Mouse (Mus musculus): Measurements from ENCODE around the gene Abcf2. TPM values are rescaled to one million over a fixed set of nuclear protein-coding genes. Genes with fewer than 3 reads are reported as not detected.
A peak's percentile ranks its signal among the peaks of the same experiment; 100 is the strongest.

The Abcf2 gene
- total and polyA plus RNA-seq, 3 experiments, result 244 to 257 TPM; not detected in 1

- TF ChIP-seq USF1 (IDR thresholded peaks at IDR 0.05; ENCODE audit: low read depth, low read length), result peak; percentile 54; the same call in 1 of the 2 replicates
- TF ChIP-seq POLR2A (IDR thresholded peaks at IDR 0.05; ENCODE audit: control insufficient read depth in 1 of 2, insufficient read depth in 1 of 2, low read depth in 1 of 2, low read length in 2 of 2, poor library complexity in 1 of 2), result no peak
- no peaks in the 10 kb centered on the region for H3K36me3 ChIP-seq (ENCODE audit: control insufficient read depth in 1 of 2, insufficient read depth in 2 of 2, low read length in 2 of 2)
Measured at GRCm38 (mm10) chr5:24609388-24609787, 32.1 kb upstream of the Abcf2 start.

DNA sequence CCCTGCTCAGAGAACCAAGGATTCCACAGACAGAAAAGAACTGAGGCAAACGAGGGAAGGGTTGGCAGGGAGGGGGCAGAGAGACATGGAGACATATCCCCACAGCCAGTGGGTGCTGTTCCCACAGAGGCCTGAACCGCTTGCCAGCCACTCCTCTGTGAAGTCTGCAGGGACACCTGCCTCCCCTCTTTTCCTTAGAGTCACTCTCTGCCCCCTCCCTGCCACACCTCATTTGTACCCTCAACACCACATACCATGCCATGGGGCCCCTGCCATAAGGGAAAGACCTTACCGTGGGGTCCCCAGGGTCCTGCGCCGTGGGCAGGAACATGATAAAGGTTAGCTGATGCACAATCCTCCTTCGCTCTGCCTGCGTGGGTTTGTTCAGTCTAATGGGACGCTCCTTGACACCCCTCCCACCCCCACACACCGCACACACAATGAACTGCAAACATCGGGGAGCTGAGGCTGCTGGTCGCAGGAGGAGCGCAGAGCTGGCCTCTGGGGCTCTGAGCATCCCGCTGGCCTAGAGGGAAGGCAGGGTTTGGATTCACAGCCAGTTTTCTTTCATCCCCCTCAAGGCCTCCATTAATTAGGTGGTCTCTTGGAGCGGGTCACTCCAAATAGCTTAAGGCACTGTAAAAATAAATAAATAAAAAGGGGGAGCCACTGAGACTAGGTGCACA is 28.9 kb upstream of the Abcf2 start:
- no peak for TF ChIP-seq MAFK (IDR thresholded peaks at IDR 0.05; ENCODE audit: borderline replicate concordance, low read depth, low read length)
- H3K27ac ChIP-seq (ENCODE audit: control insufficient read depth, low read depth, low read length), result no peak overlapping the region
- no peak overlapping the region for H3K4me3 ChIP-seq (ENCODE audit: control insufficient read depth in 1 of 2, insufficient read depth in 1 of 2, low read depth in 2 of 2, low read length in 2 of 2)
- peaks cover 0 to 2% of the 10 kb centered on the region in 2 experiments; a peak in 1 of 4 replicates for H3K4me1 ChIP-seq (ENCODE audit: control insufficient read depth in 1 of 2, insufficient read depth in 2 of 2, low read length in 2 of 2)
- H3K9ac ChIP-seq (ENCODE audit: control insufficient read depth, low read depth, low read length, poor library complexity, severe bottlenecking), result no peak overlapping the region
- H3K79me2 ChIP-seq (ENCODE audit: control insufficient read depth, insufficient read depth, low read length, poor library complexity), result no peaks in the 10 kb centered on the region; the same call in 1 of the 2 replicates
- DNase-seq (ENCODE audit: low read depth, low spot score), result no peak
- H3K9me3 ChIP-seq (replicated peaks; ENCODE audit: insufficient read depth, low read length), result no peaks in the 10 kb centered on the region
- H3K36me3 ChIP-seq (ENCODE audit: control insufficient read depth in 1 of 2, insufficient read depth in 2 of 2, low read length in 2 of 2), result no peaks in the 10 kb centered on the region
- peaks cover 41 to 60% of the 10 kb centered on the region in 2 experiments for H3K27me3 ChIP-seq (ENCODE audit: control insufficient read depth in 1 of 2, insufficient read depth in 2 of 2, low read length in 2 of 2)

More at GRCm38 (mm10) chr5:24609388-24609787, 32.1 kb upstream of the Abcf2 start:
- no peak overlapping the region for H3K27ac ChIP-seq (ENCODE audit: control insufficient read depth, low read depth, low read length)
- DNase-seq (ENCODE audit: low read depth, low spot score), result no peak
- no peaks in the 10 kb centered on the region for H3K9me3 ChIP-seq (replicated peaks; ENCODE audit: insufficient read depth, low read length)
- H3K9ac ChIP-seq (ENCODE audit: control insufficient read depth, low read depth, low read length, poor library complexity, severe bottlenecking), result no peak overlapping the region
- H3K27me3 ChIP-seq (ENCODE audit: control insufficient read depth in 1 of 2, insufficient read depth in 2 of 2, low read length in 2 of 2), result peaks cover 22 to 34% of the 10 kb centered on the region in 2 experiments
- no peak overlapping the region for H3K4me3 ChIP-seq (ENCODE audit: control insufficient read depth in 1 of 2, insufficient read depth in 1 of 2, low read depth in 2 of 2, low read length in 2 of 2)
- no peaks in the 10 kb centered on the region for H3K79me2 ChIP-seq (ENCODE audit: control insufficient read depth, insufficient read depth, low read length, poor library complexity)
- H3K4me1 ChIP-seq (ENCODE audit: control insufficient read depth in 1 of 2, insufficient read depth in 2 of 2, low read length in 2 of 2), result no peaks in the 10 kb centered on the region

DNA sequence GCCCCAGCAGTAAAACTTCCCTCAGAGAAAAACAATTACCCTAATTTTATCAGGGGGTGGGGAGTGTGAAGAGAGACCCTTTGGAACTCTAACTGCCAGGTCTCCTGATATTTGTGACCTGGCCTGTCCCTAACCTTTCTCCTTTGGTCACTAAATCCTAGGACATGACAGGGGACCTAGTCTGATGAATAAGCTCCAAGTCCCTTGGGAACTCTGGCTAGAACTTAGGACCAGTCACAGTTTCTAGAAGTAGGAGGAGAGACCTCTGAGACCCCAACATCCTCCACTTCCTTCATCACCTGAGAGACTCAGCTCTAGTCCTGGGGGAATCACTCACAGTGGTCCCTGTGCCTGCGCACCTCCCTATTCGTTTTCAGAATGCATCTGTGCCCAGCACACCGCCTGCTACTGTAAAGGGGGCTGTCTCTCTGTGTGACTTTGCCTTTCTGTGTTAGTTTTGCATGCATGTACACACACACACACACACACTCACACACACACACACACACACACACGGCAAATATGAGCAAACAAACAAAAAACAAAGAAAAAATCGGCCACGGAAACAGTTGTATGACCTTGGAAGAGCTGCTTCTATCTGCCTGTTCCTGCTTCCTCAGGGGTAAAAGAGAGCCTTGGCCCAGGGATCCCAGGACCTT is 28.2 kb upstream of the Abcf2 start:
- no peak overlapping the region for H3K9ac ChIP-seq (ENCODE audit: control insufficient read depth, low read depth, low read length, poor library complexity, severe bottlenecking)
- peaks cover 0 to 2% of the 10 kb centered on the region in 2 experiments; a peak in 1 of 4 replicates for H3K4me1 ChIP-seq (ENCODE audit: control insufficient read depth in 1 of 2, insufficient read depth in 2 of 2, low read length in 2 of 2)

More for the DNA sequence above, 28.2 kb upstream of the Abcf2 start:
- Histone ChIP-seq H3K79me2 (ENCODE audit: control insufficient read depth, insufficient read depth, low read length, poor library complexity) (no peaks in the 10 kb centered on the region; the same call in 1 of the 2 replicates), H3K36me3 (ENCODE audit: control insufficient read depth in 1 of 2, insufficient read depth in 2 of 2, low read length in 2 of 2) (no peaks in the 10 kb centered on the region), H3K27ac (ENCODE audit: control insufficient read depth, low read depth, low read length) (no peak overlapping the region), H3K27me3 (ENCODE audit: control insufficient read depth in 1 of 2, insufficient read depth in 2 of 2, low read length in 2 of 2) (peaks cover 44 to 67% of the 10 kb centered on the region in 2 experiments), H3K4me3 (ENCODE audit: control insufficient read depth in 1 of 2, insufficient read depth in 1 of 2, low read depth in 2 of 2, low read length in 2 of 2) (peak overlapping the region in 1 of 2 experiments; percentile 37; a peak in 1 of 4 replicates), H3K9me3 (replicated peaks; ENCODE audit: insufficient read depth, low read length) (no peaks in the 10 kb centered on the region)
- DNase-seq (ENCODE audit: low read depth, low spot score), result no peak
- TF ChIP-seq NELFE (IDR thresholded peaks at IDR 0.05; ENCODE audit: low read depth, low read length) (no peak), KAT2A (conservative IDR thresholded peaks at IDR 0.05; ENCODE audit: low read depth, low read length) (no peak), POLR2AphosphoS5 (IDR thresholded peaks at IDR 0.05; ENCODE audit: borderline replicate concordance, low read depth, low read length) (no peak), CHD1 (IDR thresholded peaks at IDR 0.05; ENCODE audit: low read depth, low read length) (no peak), UBTF (IDR thresholded peaks at IDR 0.05; ENCODE audit: borderline replicate concordance, insufficient read depth, low read depth, low read length) (no peak), BHLHE40 (IDR thresholded peaks at IDR 0.05; ENCODE audit: borderline replicate concordance, low read depth, low read length) (no peak), MYB (IDR thresholded peaks at IDR 0.05; ENCODE audit: low read depth, low read length) (no peak), NRF1 (IDR thresholded peaks at IDR 0.05; ENCODE audit: insufficient read depth, low read depth, low read length, poor library complexity, severe bottlenecking) (no peak)

Measured in MEL (cell line).